Mouse (Mus musculus) spleen, postnatal 36 days (tissue): ENCODE results near the gene Cops9.

Experiments used
- DNase-seq, 2 experiments: peaks; one replicate each; pipeline ENCODE4 v3.0.0; 2022; ENCODE audit warnings: low spot score in 2 of 2, mixed read lengths in 1 of 2

Cops9 gene

DNA sequence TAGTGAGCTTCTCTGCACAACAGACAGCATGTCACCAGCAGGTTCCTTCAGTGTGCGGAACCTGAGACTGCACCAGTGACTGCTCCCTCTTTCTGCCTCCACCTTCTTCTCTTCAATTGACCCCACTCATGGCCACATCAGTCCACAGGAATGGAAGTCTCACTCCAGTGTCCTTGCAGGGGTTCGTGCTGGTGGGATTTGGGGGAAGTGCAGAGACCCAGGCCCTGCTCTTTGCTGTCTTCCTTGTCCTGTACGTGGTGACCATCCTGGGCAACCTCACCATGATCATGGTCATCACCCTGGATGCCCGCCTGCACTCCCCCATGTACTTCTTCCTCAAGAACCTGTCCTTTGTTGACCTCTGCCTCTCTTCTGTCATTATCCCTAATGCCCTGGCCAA lies 34.1 kb downstream of the Cops9 start:
- no peak for DNase-seq

DNA sequence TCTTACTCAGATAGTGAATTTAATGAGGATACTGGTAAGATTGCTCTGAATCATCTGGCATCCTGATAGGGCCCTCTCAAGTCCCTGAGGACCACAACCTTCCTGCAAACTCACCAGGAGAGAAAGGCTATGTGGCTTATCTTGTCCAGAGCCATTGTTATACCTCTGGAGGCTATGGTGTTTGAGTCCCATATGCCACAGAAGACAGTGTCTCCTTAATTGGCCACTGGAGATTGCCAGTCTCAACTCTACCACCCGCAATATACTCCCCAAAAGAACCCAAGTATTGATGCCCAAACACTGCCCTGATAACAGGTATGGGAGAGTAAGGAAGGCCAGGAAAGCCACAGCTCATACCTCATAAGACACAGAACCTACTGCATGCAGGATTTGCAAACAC lies 36.3 kb downstream of the Cops9 start, which contains the start of gene Olfr1410:
Gene Olfr1410, plus strand, starts transcription at position 301 of the 400 bp plus-strand sequence.
- DNase-seq = no peak

DNA sequence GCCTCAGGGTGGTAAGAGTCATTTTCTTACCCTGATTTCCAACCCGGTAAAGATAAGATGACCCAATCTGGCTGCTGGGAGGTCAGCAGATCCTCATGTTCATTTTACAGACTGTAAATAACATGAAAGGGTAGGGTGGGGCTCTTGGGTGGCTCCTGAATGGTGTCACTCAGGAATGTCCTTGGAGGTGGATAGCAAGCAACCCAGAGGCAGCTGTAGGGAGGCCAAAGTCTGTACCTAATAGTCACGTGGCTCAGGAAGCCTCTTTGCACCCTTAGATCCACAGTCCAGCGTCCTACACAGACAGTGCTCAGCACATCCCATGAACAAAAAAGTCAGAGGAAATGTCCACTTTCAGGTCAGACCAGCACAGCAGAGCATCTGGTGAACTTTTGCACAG lies 45.8 kb downstream of the Cops9 start:
- no peak for DNase-seq

GRCm38 (mm10) chr1:92594111-92594510 lies 47.7 kb downstream of the Cops9 start, which contains the start of gene Olfr1411:
TSS of gene Olfr1411 (plus strand) at chr1:92594411.
- no peak for DNase-seq
